ENCODE assay signal across 21 mouse cellular contexts in genomic region chr1:42026423-42026822, GRCm38 (mm10).
DNase-seq lines count a peak whose midpoint lies in the region; ATAC-seq and TF ChIP-seq lines count a peak whose summit lies in the region.
"Had no signal": no experiment of that assay in that cellular context is flagged by ENCODE, and none has a peak within 500 bp of the region (broad histone marks: within the 10 kb centered on the region; RNA-seq: fewer than 3 reads in every experiment).

No protein-coding gene starts in this region.

- no peaks in the 10 kb centered on the region for H3K27me3 ChIP-seq in lung, embryonic 15.5 days
- H3K27me3 ChIP-seq in embryonic facial prominence, embryonic 15.5 days = no peaks in the 10 kb centered on the region
- no peaks in the 10 kb centered on the region for H3K27me3 ChIP-seq in lung, postnatal 0 days (replicated peaks; ENCODE audit: insufficient read depth, low read length)
- H3K27me3 ChIP-seq: forebrain, embryonic 13.5 days had no signal

- no peak overlapping the region for H3K9ac ChIP-seq in lung, embryonic 15.5 days
- H3K9ac ChIP-seq in embryonic facial prominence, embryonic 15.5 days = no peak overlapping the region
- no peak overlapping the region for H3K9ac ChIP-seq in lung, postnatal 0 days (replicated peaks; ENCODE audit: low read depth)
- H3K9ac ChIP-seq: forebrain, embryonic 13.5 days; hindbrain, embryonic 14.5 days; liver, postnatal 0 days had no signal

- H3K27ac ChIP-seq in lung, embryonic 15.5 days = 0 out of 2 replicates have a peak overlapping the region, but pooled peaks have one; percentile 10
- no peak overlapping the region for H3K27ac ChIP-seq in embryonic facial prominence, embryonic 15.5 days (replicated peaks)
- H3K27ac ChIP-seq in lung, postnatal 0 days (ENCODE audit: low read length) = no peak overlapping the region
- H3K27ac ChIP-seq: forebrain, embryonic 13.5 days; hindbrain, embryonic 14.5 days; left cerebral cortex, adult 2 months; midbrain, embryonic 10.5 days had no signal

- no peaks in the 10 kb centered on the region for H3K4me1 ChIP-seq in lung, embryonic 15.5 days
- 0 out of 2 replicates have a peak, but pooled peaks cover 6% of the 10 kb centered on the region for H3K4me1 ChIP-seq in embryonic facial prominence, embryonic 15.5 days
- H3K4me1 ChIP-seq in lung, postnatal 0 days (ENCODE audit: insufficient read depth, low read depth, low read length) = no peaks in the 10 kb centered on the region
- H3K4me1 ChIP-seq: forebrain, embryonic 13.5 days; midbrain, embryonic 10.5 days had no signal

- H3K9me3 ChIP-seq in lung, embryonic 15.5 days = no peaks in the 10 kb centered on the region
- no peaks in the 10 kb centered on the region for H3K9me3 ChIP-seq in embryonic facial prominence, embryonic 15.5 days (replicated peaks)
- H3K9me3 ChIP-seq in lung, postnatal 0 days (ENCODE audit: low read length) = no peaks in the 10 kb centered on the region
- H3K9me3 ChIP-seq: forebrain, embryonic 13.5 days; midbrain, embryonic 10.5 days had no signal

- no peaks in the 10 kb centered on the region for H3K36me3 ChIP-seq in lung, embryonic 15.5 days
- H3K36me3 ChIP-seq in embryonic facial prominence, embryonic 15.5 days = no peaks in the 10 kb centered on the region
- no peaks in the 10 kb centered on the region for H3K36me3 ChIP-seq in lung, postnatal 0 days (ENCODE audit: insufficient read depth, low read length)
- H3K36me3 ChIP-seq: midbrain, embryonic 10.5 days had no signal

- no peak for TF ChIP-seq EP300 in lung, postnatal 0 days (IDR thresholded peaks at IDR 0.05)

- no peak for TF ChIP-seq CTCF in lung, postnatal 0 days (IDR thresholded peaks at IDR 0.05)

- ATAC-seq in lung, embryonic 15.5 days (ENCODE audit: borderline replicate concordance, extremely low read depth, low FRiP score, low TSS enrichment) = peak; percentile 74; the same call in 1 of the 2 replicates
- ATAC-seq in embryonic facial prominence, embryonic 15.5 days (ENCODE audit: insufficient number of reproducible peaks, low FRiP score, low TSS enrichment, low read depth) = no peak
- ATAC-seq in lung, postnatal 0 days = no peak
- ATAC-seq: forebrain, embryonic 13.5 days; inflammation-experienced regulatory T-cells, adult 6 months; liver, postnatal 0 days had no signal

- peak overlapping the region; percentile 38 for H3K4me2 ChIP-seq in lung, embryonic 15.5 days
- 0 out of 2 replicates have a peak overlapping the region, but pooled peaks have one; percentile 6 for H3K4me2 ChIP-seq in embryonic facial prominence, embryonic 15.5 days (replicated peaks)
- H3K4me2 ChIP-seq in lung, postnatal 0 days (replicated peaks; ENCODE audit: low read depth, low read length) = 0 out of 2 replicates have a peak overlapping the region, but pooled peaks have one; percentile 12
- H3K4me2 ChIP-seq: forebrain, embryonic 13.5 days; hindbrain, embryonic 14.5 days; liver, embryonic 11.5 days had no signal

- H3K4me3 ChIP-seq in lung, embryonic 15.5 days = no peak overlapping the region
- H3K4me3 ChIP-seq in embryonic facial prominence, embryonic 15.5 days (replicated peaks) = no peak overlapping the region
- no peak overlapping the region for H3K4me3 ChIP-seq in lung, postnatal 0 days (ENCODE audit: low read depth, low read length)
- H3K4me3 ChIP-seq: erythroblast, embryonic 14.5 days; forebrain, embryonic 13.5 days; left cerebral cortex, adult 2 months; midbrain, embryonic 10.5 days had no signal

- no peak for DNase-seq in lung, postnatal 25 days (ENCODE audit: low spot score)
- no peak for DNase-seq in lung, postnatal 0 days (ENCODE audit: low spot score)
- DNase-seq in cerebellum, adult 11-12 months = no peak
- no peak for DNase-seq in spleen, postnatal 4 days (ENCODE audit: low spot score in 2 of 2)
- DNase-seq in ovary, postnatal 14 days (ENCODE audit: low spot score) = no peak
- DNase-seq: adrenal gland, postnatal 36 days; cerebellum, adult 9-11 months; heart, postnatal 4 days; kidney, adult 2 months; kidney, postnatal 10 days; liver, postnatal 0 days; thymus, postnatal 25 days had no signal

- 25% methylated on average over 5 of the region's 5 CpGs for WGBS in lung, embryonic 15.5 days
- 20% methylated on average over 5 of the region's 5 CpGs for WGBS in embryonic facial prominence, embryonic 15.5 days
- WGBS in lung, postnatal 0 days = 42% methylated on average over 5 of the region's 5 CpGs
